Mouse (Mus musculus) midbrain, postnatal 0 days (tissue): ENCODE measurements around the gene Pitpnc1. TPM values are rescaled to one million over a fixed set of nuclear protein-coding genes. Genes with fewer than 3 reads are reported as not detected.

Source experiments
- ATAC-seq: fragments of 200-750 bp; cut with Nextera tagmentation; 2 replicates; pipeline ENCODE4 v1.8.0; 2017; ENCODE audit warnings: moderate number of reproducible peaks, mild to moderate bottlenecking, moderate TSS enrichment, moderate library complexity; ENCODE audit not compliant: low FRiP score
- DNase-seq: peaks from one replicate; pipeline ENCODE4 v3.0.0-alpha.2; 2015; ENCODE audit warnings: low spot score
- H3K27ac ChIP-seq: fragments of 300-500 bp; sonication (generic); 2 replicates; pipeline ENCODE4 v1.5.1; 2014; ENCODE audit warnings: low read depth, mild to moderate bottlenecking, low read length, mixed read lengths
- H3K27me3 ChIP-seq: fragments of 300-500 bp; sonication (generic); 2 replicates; pipeline ENCODE4 v1.6.1; 2014; ENCODE audit warnings: low read length, control low read depth, mixed read lengths; ENCODE audit not compliant: insufficient read depth
- H3K36me3 ChIP-seq: fragments of 300-500 bp; sonication (generic); 2 replicates; pipeline ENCODE4 v1.6.1; 2014; ENCODE audit warnings: low read length, control low read depth, mixed read lengths; ENCODE audit not compliant: insufficient read depth
- H3K4me1 ChIP-seq: fragments of 300-500 bp; sonication (generic); 2 replicates; pipeline ENCODE4 v1.6.1; 2014; ENCODE audit warnings: mild to moderate bottlenecking, control low read depth, antibody characterized with exemption, low read length, mixed read lengths; ENCODE audit not compliant: insufficient read depth
- H3K4me2 ChIP-seq: fragments of 300-500 bp; sonication (generic); 2 replicates; pipeline ENCODE4 v1.6.1; 2014; ENCODE audit warnings: low read depth, mild to moderate bottlenecking, low read length, mixed read lengths; ENCODE audit not compliant: poor library complexity, severe bottlenecking
- H3K4me3 ChIP-seq: fragments of 300-500 bp; sonication (generic); 2 replicates; pipeline ENCODE4 v1.5.1; 2014; ENCODE audit warnings: low read depth, mild to moderate bottlenecking, low read length, moderate library complexity
- H3K9ac ChIP-seq: fragments of 300-500 bp; sonication (generic); replicated peaks from 2 replicates; pipeline ENCODE4 v1.6.1; 2014; ENCODE audit warnings: mild to moderate bottlenecking, low read length, moderate library complexity, mixed read lengths; ENCODE audit not compliant: poor library complexity, severe bottlenecking
- H3K9me3 ChIP-seq: fragments of 300-500 bp; sonication (generic); 2 replicates; pipeline ENCODE4 v1.6.1; 2016; ENCODE audit warnings: low read length, control low read depth
- CTCF ChIP-seq: IDR thresholded peaks from 2 replicates; pipeline ENCODE4 v1.5.1; 2016; ENCODE audit warnings: antibody characterized with exemption, mild to moderate bottlenecking
- WGBS: fragments of 180-500 bp; shearing (Covaris S2); extraction: QIAGEN DNeasy Blood & Tissue Kit; methylation state at CpG from one replicate; pipeline ENCODE4 v1.1.7; 2014; 5-methylcytosine and 5-hydroxymethylcytosine counted together
- polyA plus RNA-seq: library from polyadenylated mRNA; unstranded; fragments of >200 nt; fragmentation: Nextera tagmentation; extraction: Ambion mirVana; gene quantifications from 2 replicates; pipeline ENCODE4 v1.2.1, GENCODE M21; 2015
- total RNA-seq: library from RNA; depleted of rRNA; stranded (reverse); fragments of >200 nt; gene quantifications from 2 replicates; pipeline ENCODE4 v1.2.3, GENCODE M21; 2014

Gene Pitpnc1
- total and polyA plus RNA-seq, 2 experiments from 2014 or later = 54.0 to 56.5 TPM

- Histone ChIP-seq H3K4me3 (no peak overlapping the region), H3K27ac (no peak overlapping the region), H3K27me3 (no peaks in the 10 kb centered on the region), H3K4me1 (peaks cover 10% of the 10 kb centered on the region), H3K9ac (no peak overlapping the region), H3K36me3 (no peaks in the 10 kb centered on the region), H3K9me3 (no peaks in the 10 kb centered on the region), H3K4me2 (no peak overlapping the region)
- TF ChIP-seq CTCF = peak; percentile 37
- no peak for DNase-seq
- ATAC-seq = no peak
- WGBS = 88% methylated on average over 7 of the region's 7 CpGs
These were observed 77.2 kb downstream of the Pitpnc1 start for GRCm38 (mm10) chr11:107393154-107393827.

GRCm38 (mm10) chr11:107390540-107390939 is 80.0 kb downstream of the Pitpnc1 start:
- Histone ChIP-seq H3K36me3 (no peaks in the 10 kb centered on the region), H3K4me2 (no peak overlapping the region), H3K4me1 (peaks cover 10% of the 10 kb centered on the region), H3K27ac (peak overlapping the region; percentile 67), H3K27me3 (no peaks in the 10 kb centered on the region), H3K9me3 (no peaks in the 10 kb centered on the region), H3K9ac (no peak overlapping the region), H3K4me3 (no peak overlapping the region)
- peak; percentile 49 for DNase-seq
- 52% methylated on average over 2 of the region's 2 CpGs for WGBS
- TF ChIP-seq CTCF = no peak
- ATAC-seq = peak; percentile 49; the same call in 1 of the 2 replicates

- ATAC-seq (no peak), DNase-seq (no peak)
- no peak for TF ChIP-seq CTCF
- Histone ChIP-seq H3K27me3 (no peaks in the 10 kb centered on the region), H3K4me2 (no peak overlapping the region), H3K9me3 (no peaks in the 10 kb centered on the region), H3K36me3 (no peaks in the 10 kb centered on the region), H3K4me1 (peaks cover 10% of the 10 kb centered on the region), H3K4me3 (no peak overlapping the region), H3K27ac (peak overlapping the region; percentile 67; the same call in 1 of the 2 replicates), H3K9ac (no peak overlapping the region)
- 41% methylated on average over 10 of the region's 10 CpGs for WGBS
These were observed 80.5 kb downstream of the Pitpnc1 start for GRCm38 (mm10) chr11:107390001-107390400.

- no peak for TF ChIP-seq CTCF
- H3K36me3 ChIP-seq = no peaks in the 10 kb centered on the region
- 86% methylated on average over 10 of the region's 10 CpGs for WGBS
These were observed 84.0 kb downstream of the Pitpnc1 start for GRCm38 (mm10) chr11:107386481-107386880.

GRCm38 (mm10) chr11:107385306-107385705 is 85.2 kb downstream of the Pitpnc1 start:
- Histone ChIP-seq H3K36me3 (no peaks in the 10 kb centered on the region), H3K9me3 (no peaks in the 10 kb centered on the region), H3K9ac (no peak overlapping the region), H3K4me1 (peaks cover 2% of the 10 kb centered on the region), H3K4me3 (no peak overlapping the region), H3K4me2 (no peak overlapping the region), H3K27ac (no peak overlapping the region), H3K27me3 (no peaks in the 10 kb centered on the region)
- WGBS = 64% methylated on average over 4 of the region's 4 CpGs
- ATAC-seq (no peak), DNase-seq (no peak)
- peak; percentile 65 for TF ChIP-seq CTCF

More at GRCm38 (mm10) chr11:107386481-107386880, 84.0 kb downstream of the Pitpnc1 start:
- H3K27ac ChIP-seq = no peak overlapping the region
- no peak overlapping the region for H3K9ac ChIP-seq
- no peaks in the 10 kb centered on the region for H3K9me3 ChIP-seq
- DNase-seq = no peak
- no peak overlapping the region for H3K4me2 ChIP-seq
- H3K27me3 ChIP-seq = no peaks in the 10 kb centered on the region
- H3K4me1 ChIP-seq = peaks cover 6% of the 10 kb centered on the region
- ATAC-seq = no peak
- H3K4me3 ChIP-seq = no peak overlapping the region

GRCm38 (mm10) chr11:107383985-107384384 is 86.5 kb downstream of the Pitpnc1 start:
- DNase-seq (no peak), ATAC-seq (no peak)
- H3K4me2 ChIP-seq = no peak overlapping the region
- 0 out of 2 replicates have a peak, but pooled peaks have one; percentile 2 for TF ChIP-seq CTCF
- no peaks in the 10 kb centered on the region for H3K9me3 ChIP-seq
- no peaks in the 10 kb centered on the region; the same call in 1 of the 2 replicates for H3K4me1 ChIP-seq
- WGBS = 88% methylated on average over 6 of the region's 6 CpGs
- H3K4me3 ChIP-seq = no peak overlapping the region
- H3K9ac ChIP-seq = no peak overlapping the region
- no peaks in the 10 kb centered on the region for H3K36me3 ChIP-seq
- no peak overlapping the region for H3K27ac ChIP-seq
- no peaks in the 10 kb centered on the region for H3K27me3 ChIP-seq
